Mouse (Mus musculus) adipocyte (in vitro differentiated cells): ENCODE results near the gene Fbxl4.
"Not testable (repeated sequence)": the region's sequence is repeated elsewhere in the genome, so short reads cannot be mapped to it uniquely, and the experiment has no call there.

Source experiments
- DNase-seq: peaks from one replicate; pipeline ENCODE4 v3.0.0-alpha.2; 2016; ENCODE audit warnings: low spot score

Gene Fbxl4

DNA sequence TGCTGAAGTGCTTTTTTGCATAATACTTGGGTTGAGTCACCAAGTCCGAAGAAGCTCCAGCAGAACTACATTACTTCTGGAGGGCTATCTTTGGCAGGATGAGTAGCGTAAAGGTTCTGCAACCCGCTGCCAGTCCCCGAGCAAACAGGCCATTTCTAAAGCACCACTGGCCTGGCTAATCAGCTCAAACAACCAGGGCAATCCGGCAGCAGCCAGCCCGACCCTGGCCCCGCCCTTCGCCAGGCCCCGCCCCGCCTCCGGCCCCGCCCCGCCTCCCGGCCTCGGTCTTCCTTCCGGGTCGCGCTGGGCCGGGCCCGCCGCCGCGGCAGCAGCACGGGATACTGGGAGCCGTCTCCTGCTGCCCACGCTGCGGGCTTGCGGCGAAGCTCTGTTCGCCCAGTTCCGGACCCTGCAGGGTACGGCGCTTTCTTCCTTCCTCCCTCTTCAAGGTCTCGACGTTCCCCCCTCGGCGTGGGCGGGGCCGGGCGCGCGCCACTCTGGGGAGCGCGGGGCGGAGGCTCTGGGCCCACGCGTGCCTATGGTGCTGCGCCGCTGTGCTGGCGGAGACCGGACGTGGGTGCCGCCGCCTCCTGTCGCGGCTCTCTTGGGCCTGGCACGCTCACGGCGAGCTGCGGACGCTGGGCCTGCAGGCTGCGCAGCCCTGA, at the start of gene Fbxl4:
Gene Fbxl4 (plus strand): TSS at position 278 of the 665 bp plus-strand sequence.
- peak; percentile 92 for DNase-seq

DNA sequence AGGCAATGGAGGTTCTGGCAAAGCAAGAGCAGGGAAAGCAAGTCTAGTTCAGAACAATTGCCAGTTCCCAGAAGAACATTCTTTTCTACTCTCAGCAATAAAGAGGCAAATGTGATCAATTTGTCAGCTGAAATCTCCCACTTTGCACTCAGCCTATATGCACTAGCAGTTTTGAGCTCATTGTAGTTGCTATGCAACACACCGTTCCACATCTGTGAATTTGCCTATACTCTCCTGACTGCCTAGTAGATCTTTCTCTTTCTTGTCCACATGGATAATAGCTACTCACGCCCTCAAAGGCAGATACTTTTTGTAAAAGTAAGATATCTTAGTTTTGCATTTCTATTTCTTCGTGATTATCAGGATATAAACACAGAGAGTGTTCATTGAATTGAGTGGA, 42.8 kb upstream of the Fbxl4 start:
- DNase-seq, result no peak

DNA sequence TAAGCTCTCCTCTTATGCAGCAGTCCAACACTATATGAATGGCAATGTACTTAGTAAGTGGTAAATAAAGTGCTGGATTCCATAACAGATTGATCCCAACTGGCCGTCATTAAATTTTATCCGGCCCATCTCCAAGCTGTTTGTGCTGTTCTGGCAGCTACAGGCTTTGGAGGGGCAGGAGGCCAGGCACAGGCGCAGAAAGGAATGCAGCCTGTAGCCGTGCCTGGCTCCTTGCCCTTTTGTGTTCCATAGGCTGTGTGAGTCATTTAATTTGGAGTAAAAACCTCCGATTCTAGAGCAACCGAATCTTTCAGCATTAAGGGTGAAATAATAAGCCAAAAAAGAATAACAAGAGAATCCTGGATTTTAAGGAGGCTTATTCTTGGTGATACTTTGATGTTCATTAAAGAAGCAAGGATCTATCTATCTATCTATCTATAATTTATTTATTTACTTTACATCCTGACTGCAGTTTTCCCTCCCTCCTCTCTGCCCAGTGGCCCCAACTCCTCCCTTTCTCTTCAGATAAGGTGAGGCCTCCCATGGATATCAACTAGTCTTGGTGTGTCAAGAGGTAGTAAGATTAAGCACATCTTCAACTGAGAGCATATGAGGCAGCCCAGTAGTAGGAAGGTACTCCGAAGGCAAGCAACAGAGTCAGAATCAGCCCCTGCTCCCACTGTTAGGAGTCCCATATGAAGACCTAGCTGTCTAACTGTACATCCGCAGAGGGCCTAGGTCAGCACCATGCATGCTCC, 14.3 kb upstream of the Fbxl4 start:
- DNase-seq, result no peak

DNA sequence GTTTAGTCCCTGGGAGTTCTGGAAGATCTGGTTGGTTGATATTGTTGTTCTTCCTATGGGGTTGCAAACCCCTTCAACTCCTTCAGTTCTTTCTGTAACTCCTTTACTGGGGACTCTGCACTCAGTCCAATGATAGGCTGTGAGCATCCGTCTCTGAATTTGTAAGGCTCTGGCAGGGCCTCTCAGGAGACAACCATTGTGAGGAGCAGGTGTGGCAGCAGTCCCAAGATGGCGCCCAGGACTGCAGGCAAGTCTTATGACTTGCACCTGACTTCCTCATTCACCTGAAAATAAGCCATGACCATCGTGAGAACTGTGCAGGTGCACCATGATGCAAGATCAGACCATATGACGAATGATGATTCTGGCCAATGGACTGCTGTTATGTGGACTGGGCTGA, 8.3 kb upstream of the Fbxl4 start:
- not testable (repeated sequence) for DNase-seq

DNA sequence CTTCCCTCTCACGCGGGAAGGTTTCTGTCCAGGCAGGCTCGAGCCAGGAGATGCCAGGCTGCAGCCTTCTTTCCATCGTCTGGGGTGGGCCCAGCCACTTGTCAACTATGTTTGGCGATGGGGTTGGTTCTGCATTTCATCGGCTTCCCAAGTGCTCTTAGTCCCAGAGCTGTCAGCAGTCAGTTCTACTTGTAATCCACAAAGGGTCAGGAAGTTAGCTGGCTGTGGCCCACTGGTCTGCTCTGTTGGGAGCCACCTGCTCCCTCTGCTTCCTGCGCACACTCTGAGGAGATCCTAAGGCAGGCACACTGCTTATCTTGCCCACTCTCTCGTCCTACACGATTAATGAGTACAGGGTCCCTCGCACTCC, 573 bp downstream of the Fbxl4 start:
- no peak for DNase-seq

DNA sequence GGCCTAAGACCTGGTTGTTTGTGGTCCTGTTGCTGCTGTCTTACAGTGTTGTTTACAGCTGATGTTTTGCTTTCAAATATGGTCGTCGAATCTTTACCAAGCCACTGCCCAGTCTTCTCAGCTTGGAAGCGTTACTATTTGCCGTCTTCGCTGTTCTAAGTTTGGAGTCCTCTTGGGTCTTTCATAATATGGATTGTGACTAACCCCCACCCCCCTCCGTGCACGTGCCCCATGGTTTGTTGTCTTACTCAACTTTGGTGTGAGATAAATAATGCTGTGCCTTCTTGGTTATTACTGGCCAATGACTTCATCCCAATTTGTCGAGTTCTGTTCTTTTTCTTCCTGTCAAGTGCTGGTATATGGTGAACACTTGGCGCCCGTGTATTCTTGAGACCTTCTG, 1.1 kb downstream of the Fbxl4 start:
- peak; percentile 19 for DNase-seq

DNA sequence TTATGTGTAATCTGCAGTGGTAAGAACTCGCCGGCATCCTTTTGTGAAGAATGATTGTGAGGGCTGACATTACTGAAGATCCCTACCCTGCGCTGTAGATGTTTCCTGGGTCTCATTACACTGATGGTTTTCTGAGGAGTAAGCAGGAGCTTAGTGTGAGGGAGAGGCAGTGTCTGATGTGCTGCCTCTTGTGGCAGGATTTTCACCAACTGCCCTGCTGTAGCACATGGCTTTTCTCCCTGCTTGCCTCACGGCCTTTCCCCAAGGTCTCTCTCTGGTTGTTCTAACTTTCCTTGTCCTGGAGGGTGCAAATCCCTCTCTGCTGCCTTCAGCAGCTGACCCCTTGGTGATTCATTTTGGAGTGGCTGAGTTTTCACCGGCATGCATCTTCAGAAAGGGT, 10.0 kb downstream of the Fbxl4 start:
- DNase-seq, result no peak

DNA sequence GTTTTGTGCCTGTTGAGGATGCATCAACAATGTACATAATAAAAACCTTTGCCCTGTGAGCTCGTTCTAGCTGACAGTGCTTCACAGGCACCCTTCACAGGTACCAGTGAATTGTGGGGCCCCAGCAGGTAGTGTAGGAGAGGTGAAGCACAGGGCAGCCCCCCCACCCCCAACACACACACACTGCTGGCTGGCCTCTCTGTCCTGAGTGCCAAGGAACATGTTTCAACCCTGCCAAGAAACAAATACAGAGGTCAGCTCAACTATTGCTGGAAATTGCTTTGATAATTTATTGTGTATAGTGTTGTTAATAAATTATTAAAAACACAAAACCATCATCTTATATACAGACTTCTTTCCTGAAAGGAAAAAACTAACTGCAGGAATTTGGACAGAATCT, 21.2 kb downstream of the Fbxl4 start:
- DNase-seq, result peak; percentile 53

DNA sequence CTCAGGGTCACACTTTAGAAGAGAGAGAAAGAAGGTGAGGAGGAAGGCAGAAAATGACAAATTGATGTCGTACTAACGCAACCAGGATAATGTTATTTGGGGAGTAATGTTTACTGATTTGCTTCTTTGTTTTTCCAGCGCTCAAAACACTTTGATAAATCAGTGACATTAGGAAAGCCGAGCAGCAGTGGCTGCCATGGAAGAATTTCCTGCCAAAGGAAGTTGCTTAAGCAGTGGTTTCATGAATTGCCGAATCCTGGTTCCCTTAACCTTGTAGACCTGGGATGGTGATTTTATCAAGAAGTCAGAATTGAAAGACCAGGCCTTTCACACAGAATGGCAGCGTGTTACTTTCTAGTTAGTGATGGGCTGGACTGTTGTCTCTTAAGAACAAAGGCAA, 23.3 kb downstream of the Fbxl4 start:
- peak; percentile 34 for DNase-seq

DNA sequence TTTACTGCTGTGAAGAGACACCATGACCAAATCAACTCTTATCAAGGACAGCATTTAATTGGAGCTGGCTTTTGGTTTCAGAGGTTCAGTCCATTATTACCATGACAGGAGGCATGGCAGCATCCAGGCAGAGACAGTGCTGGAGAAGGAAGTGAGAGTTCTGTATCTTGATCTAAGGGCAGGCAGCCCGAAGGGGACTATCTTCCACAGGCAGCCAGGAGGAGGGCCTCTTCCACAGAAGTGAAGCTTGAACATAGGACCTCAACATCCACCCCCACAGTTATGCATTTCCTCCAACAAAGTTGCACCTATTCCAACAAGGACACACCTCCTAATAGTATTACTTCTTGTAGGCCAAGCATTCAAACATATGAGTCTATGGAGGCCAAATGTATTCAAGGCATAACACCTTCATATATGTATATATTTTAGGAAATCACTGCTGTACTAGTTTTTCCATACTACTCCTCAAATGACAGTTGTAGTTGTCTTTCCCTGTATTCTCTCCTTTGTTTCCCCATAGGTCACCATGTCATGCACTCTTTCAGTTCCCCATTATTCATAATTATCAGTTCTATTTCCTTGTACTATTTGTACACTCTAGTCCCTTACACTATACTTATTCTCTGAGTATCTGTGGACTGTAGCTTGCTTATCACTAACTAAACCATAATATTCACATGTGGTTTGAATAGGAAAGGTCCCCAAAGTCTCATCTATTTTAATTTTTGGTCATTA, 26.4 kb downstream of the Fbxl4 start:
- DNase-seq, result no peak

DNA sequence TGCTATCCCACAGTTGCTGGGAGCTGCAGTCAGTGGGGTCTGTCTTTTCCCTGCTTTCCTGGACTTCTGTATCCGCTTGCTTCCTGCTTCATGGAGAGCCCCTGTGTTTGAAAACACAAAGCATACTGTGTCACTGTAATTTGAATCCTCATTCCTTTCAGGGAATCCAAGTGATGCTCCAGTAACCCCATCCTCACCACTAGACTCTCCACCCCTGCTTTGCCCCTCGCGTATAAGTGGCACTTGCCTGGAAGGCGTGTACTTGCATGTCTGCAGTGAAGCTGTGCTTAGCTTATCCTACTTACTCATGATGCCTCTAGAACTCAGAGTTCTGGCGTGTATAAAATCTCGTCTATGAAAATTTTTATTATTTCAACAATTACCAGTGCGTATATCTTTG, 32.7 kb downstream of the Fbxl4 start:
- no peak for DNase-seq

DNA sequence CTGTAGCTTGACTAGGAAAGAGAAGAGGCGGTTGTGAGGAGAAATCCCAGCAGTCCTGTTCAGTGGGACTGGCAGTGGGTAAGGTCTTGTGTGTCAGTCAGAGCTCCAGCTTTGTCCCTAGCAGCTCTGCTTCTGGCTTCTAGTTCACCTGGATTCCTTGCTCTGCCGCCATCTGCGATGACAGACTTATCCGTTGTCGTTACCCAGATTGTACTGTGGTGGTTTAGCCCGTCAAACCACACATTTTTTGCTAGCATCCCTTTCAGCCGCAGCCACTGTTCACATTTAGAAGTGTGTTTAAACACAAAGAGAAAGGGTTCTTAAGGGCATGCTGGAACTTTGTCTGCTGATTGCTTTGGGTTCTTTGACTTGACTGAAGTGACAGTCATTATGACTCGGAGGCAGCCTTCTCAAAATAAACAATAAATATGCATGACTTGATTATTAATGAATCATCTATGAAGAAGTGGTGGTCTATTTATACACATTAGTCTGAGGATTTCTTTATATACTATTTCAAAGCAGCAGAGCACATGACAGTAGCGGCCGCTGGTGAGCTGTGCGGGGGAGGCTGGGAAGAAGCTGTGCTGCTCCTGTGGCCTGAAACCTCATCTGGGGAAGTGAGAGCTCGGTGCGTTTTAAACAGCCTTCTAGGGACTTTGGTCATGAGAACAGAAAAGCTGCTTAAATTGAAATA, 35.6 kb downstream of the Fbxl4 start:
- DNase-seq, result no peak

DNA sequence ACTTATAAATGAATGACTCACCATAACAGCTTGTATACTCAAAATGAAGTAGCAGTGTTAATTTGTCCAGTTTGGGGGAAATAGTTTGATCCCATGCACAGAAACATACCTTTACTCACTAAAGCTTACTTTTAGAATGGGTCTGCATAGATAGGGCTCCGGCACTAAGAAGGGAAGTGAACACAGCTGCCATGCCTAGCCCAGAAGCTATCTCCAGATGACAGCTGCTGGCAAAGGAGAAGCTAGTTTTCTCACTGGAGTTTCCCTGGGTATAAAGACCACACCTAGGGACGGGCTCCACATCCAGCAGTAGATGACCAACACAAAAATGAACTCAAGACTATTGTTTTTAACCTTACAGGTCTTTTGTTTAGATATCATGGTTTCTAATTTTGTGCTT, 38.1 kb downstream of the Fbxl4 start:
- DNase-seq, result no peak

DNA sequence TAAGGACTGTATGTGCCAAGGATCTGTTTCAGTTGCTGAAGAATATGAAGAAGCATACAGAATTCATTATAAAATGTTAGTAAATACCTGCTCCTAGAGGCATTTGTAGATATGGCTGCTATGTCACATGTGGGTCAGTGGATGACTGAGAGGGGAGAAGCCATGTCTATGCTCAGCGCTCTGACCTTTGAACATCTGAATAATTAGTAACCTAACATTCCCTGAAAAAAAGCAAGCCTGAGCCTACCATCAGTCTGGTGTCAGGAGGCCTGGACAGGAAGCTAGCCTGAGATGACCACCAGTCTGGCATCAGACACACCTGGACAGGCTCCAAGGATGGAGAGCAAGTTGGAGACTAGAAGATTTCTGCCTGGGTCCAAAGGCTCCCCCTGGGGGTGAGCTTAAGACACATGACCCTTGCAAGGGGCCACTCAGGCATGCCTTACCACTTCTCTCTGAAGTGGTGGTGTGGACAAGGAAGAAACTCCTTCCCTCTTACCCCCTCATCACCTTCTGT, 39.2 kb downstream of the Fbxl4 start:
- DNase-seq, result no peak

DNA sequence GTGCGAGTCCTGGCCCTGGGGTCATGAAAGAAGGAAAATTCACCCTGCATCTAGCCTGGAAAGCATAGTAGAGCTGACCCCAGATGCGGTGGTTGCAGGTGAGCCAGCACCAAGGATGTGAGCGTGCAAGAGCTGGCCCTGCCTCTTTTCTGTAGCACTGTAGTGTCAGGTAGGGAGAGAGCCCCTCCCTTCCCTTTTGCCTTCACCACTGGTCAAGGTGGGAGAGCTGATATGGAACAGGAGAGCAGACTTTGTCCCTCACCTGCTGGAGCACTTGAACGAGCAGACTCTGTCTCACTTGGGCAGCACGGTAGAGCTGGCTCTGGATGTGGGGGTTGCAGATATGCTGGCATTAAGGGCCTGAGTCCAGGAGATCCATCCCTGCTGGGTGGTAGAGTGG, 39.7 kb downstream of the Fbxl4 start:
- no peak for DNase-seq

DNA sequence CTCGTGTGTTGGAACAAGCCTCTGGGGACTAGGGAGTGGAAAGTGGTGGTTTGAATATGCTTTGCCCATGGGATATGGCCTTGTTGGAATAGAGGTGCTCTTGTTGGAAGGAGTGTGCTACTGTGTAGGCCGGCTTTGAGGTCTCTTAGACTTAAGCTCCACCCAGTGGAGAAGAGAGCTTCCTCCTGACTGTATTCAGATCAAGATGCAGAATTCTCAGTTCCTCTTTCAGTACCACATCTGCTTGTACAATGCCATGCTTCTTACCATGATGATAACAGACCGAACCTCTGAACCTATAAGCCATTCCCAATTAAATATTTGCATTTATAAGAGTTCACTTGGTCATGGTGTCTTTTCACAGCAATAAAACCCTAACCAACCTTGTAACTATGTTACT, 44.7 kb downstream of the Fbxl4 start:
- no peak for DNase-seq

DNA sequence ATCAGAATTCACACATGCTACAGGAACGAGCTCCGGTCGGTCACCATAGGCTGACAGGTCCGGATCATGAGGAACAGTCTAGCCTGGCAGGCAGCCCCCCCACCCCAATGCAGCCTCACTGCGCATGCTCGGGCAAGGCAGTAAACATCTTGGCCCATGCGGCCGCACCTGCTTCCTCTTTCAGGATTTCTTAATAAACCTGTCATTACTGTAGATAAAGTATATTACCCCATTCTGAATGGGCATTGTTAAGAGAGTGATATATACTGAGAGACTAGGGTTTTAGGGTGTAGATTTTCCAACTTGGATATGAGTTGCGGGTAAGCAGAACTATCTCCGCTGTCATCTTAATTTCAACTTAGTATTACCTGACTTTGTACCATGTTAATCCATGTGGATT, 45.6 kb downstream of the Fbxl4 start:
- no peak for DNase-seq

DNA sequence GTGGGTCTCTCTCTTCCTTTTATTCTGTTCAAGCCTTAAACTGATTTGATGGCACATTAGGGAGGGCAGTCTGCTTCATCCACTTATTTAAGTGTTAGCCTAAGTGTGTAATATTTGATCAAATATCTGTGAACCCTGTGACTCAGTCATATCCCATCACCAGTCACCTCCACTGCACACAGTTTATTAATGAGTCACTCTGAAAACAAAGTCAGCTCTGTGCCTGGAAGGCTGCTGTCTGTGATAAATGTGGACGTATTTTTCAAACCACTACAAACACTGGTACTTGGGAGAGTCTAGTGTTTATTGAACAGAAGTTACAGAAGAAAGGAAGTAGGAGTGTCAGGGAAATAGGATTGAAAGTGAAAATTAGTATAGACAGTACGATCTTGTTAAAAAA, 63.3 kb downstream of the Fbxl4 start:
- DNase-seq, result no peak

DNA sequence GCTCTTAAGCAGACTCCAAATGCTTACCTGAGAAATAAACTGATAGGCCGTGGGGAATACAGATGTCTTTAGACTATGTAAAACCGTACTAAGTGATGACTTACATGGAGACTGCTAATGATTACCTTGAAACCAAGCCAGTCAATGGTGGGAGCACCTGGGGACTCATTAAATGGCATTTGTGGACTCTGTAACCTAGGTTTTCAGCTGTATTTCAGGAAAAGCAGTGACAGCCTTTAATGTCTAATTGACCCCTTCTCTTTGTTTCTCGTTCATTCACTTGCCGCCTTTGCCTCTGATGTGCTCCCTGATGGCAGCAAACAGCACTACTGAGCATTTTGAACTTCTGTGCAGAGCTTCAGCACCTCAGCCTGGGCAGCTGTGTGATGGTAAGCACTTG, 65.1 kb downstream of the Fbxl4 start:
- DNase-seq, result no peak

DNA sequence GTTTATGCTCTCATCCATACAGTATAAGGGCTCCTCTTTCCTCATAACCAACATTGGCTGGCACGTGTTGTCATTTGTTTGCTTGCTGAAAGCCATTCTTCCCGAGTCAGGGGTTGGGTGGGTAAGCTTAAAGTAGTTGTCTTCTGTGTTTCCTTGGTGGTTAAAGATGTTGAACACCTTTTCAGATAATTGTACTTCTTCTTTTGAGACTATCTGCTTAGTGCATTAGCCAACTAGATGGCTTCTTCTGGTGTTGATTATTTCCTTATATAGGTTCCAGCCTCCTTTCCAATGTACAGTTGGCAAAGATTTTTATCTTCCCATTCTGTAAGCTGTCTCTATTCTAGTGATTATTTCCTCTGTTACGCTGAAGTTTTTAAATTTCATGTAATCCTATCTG, 70.8 kb downstream of the Fbxl4 start:
- no peak for DNase-seq

DNA sequence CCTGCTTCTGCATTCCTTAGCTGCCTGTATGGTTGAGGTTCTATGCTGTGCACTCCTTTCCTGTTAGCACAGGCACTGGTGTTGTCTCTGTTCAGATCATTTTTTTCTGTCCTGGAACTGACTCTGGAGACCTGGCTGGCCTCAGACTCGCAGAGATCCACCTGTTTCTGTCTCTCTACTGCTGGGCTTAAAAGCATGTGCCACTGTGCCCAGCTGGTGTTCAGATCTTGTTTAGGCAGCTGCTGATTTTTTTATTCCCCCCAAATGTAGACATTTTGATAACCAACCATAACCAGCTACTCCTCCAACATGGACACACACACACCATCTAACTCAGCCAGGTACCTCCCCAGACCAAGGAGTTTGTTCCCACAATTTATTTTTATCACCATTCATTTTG, 112.2 kb downstream of the Fbxl4 start:
- no peak for DNase-seq

DNA sequence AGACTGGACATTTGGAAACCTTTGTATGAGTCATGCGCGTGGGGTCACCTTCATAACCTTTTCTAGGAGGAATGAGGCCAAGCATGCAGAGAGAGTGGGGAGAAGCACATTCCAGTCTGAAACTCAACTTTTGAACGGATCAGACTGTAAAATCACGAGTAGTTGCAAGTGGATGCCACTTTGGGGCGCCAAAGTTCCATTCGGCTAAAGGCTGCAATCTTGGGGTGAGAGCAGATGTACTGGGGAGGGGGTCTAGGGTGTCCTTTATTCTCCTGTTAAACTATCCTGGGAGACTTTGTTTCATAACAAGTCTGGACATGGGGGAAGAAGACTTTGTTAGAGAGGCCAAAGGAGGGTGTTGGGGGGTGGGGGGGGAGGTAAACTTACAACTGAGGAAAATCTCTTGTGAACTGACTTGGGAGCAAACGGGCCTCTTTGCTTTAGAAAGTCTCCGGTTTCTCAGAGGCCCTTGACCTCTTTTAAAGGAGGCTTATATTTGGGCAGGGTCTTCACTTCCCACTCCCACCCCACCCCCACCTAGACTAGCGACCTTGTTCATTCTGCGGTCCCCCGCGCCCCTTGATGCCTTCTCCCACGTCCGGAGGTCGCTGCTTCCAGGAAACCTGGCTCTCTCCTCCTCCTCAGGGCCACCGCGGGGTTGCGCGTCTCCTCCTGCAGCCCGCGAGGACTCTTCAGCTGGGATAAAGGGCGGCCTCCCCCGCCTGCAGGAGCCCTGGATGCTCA, 119.8 kb downstream of the Fbxl4 start:
- DNase-seq, result no peak
